Mouse (Mus musculus): ENCODE results near the gene Sobp.

DNA sequence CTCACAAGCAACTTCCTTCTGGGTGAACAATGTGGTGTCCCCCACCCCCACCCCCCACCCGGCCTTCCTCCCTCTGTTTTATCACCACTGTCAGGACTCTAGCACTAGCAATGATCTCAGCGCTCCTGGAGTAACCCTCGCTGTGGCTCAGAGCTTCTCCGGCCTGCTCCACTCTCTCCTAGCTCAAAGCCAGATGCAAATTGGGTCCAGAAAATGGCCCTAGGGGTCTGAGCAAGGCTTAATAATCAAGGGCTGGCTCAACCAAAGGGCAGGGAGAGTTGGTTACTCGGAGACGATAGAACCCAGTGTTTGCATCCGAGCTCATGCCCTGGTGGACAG lies 136.9 kb downstream of the Sobp start:
- TF ChIP-seq POLR2A (IDR thresholded peaks at IDR 0.05; ENCODE audit: low read depth, low read length) (no peak), CTCF (conservative IDR thresholded peaks at IDR 0.05; ENCODE audit: insufficient read depth, insufficient read length, low read depth, low read length) (no peak)

Measured in kidney, adult 2 months (tissue).